Mouse (Mus musculus) Muller cell, postnatal 12 days (primary cell): ENCODE data around the gene Synpo2l.
"Not testable (repeated sequence)": the region's sequence is repeated elsewhere in the genome, so short reads cannot be mapped to it uniquely, and the experiment has no call there.

Experiments
- DNase-seq: peaks from one replicate; pipeline ENCODE4 v3.0.0-alpha.2; 2015; ENCODE audit errors: inconsistent ontology term

Gene Synpo2l

GRCm38 (mm10) chr14:20641438-20641875 is 26.7 kb downstream of the Synpo2l start:
- DNase-seq, result no peak

GRCm38 (mm10) chr14:20640644-20641437 is 27.3 kb downstream of the Synpo2l start, which contains the start of gene Usp54:
TSS of gene Usp54 (minus strand) at chr14:20641063.
- DNase-seq, result peak; percentile 96

GRCm38 (mm10) chr14:20639918-20640619 is 28.1 kb downstream of the Synpo2l start:
- DNase-seq, result peak; percentile 51

- DNase-seq, result no peak
Observed at GRCm38 (mm10) chr14:20638702-20639101, 29.5 kb downstream of the Synpo2l start.

- DNase-seq, result no peak
Observed at GRCm38 (mm10) chr14:20637818-20638574, 30.2 kb downstream of the Synpo2l start.

- DNase-seq, result not testable (repeated sequence)
Observed at GRCm38 (mm10) chr14:20636968-20637367, 31.2 kb downstream of the Synpo2l start.

- DNase-seq, result no peak
Observed at GRCm38 (mm10) chr14:20635546-20635945, 32.6 kb downstream of the Synpo2l start.

- no peak for DNase-seq
Observed at GRCm38 (mm10) chr14:20631253-20631652, 36.9 kb downstream of the Synpo2l start.

GRCm38 (mm10) chr14:20626971-20627370 is 41.2 kb downstream of the Synpo2l start:
- DNase-seq, result no peak

GRCm38 (mm10) chr14:20626447-20626846 is 41.7 kb downstream of the Synpo2l start:
- no peak for DNase-seq

- no peak for DNase-seq
Observed at GRCm38 (mm10) chr14:20622907-20623306, 45.2 kb downstream of the Synpo2l start.

- DNase-seq, result no peak
Observed at GRCm38 (mm10) chr14:20622412-20622811, 45.7 kb downstream of the Synpo2l start.

GRCm38 (mm10) chr14:20621903-20622302 is 46.3 kb downstream of the Synpo2l start:
- DNase-seq, result no peak

- DNase-seq, result peak; percentile 69
Observed at GRCm38 (mm10) chr14:20619131-20619530, 49.0 kb downstream of the Synpo2l start.

GRCm38 (mm10) chr14:20618211-20618610 is 49.9 kb downstream of the Synpo2l start:
- DNase-seq, result no peak

- no peak for DNase-seq
Observed at GRCm38 (mm10) chr14:20616421-20616820, 51.7 kb downstream of the Synpo2l start.

GRCm38 (mm10) chr14:20615075-20615474 is 53.1 kb downstream of the Synpo2l start:
- DNase-seq, result no peak

- DNase-seq, result no peak
Observed at GRCm38 (mm10) chr14:20612820-20613219, 55.3 kb downstream of the Synpo2l start.

- DNase-seq, result peak; percentile 92
Observed at GRCm38 (mm10) chr14:20610146-20610545, 58.0 kb downstream of the Synpo2l start.

GRCm38 (mm10) chr14:20609519-20609918 is 58.6 kb downstream of the Synpo2l start:
- peak; percentile 76 for DNase-seq
